Mouse (Mus musculus) bone marrow, adult 2 months (tissue): Measurements from ENCODE around the gene Mtch2. TPM values are rescaled to one million over a fixed set of nuclear protein-coding genes. Genes with fewer than 3 reads are reported as not detected.
"Not testable (repeated sequence)": the region's sequence is repeated elsewhere in the genome, so short reads cannot be mapped to it uniquely, and the experiment has no call there.

ENCODE experiments used
- H3K27ac ChIP-seq: fragments of 200-500 bp; 2 replicates; pipeline ENCODE4 v1.5.1; 2012; ENCODE audit warnings: low read depth, mild to moderate bottlenecking, control low read depth, inconsistent platforms, low read length; ENCODE audit not compliant: control insufficient read depth, poor library complexity, insufficient read depth
- H3K4me1 ChIP-seq: fragments of 200-500 bp; 2 replicates; pipeline ENCODE4 v1.6.1; 2011; ENCODE audit warnings: low read length; ENCODE audit not compliant: control insufficient read depth, insufficient read depth
- H3K4me3 ChIP-seq: fragments of 200-500 bp; replicated peaks from 2 replicates; pipeline ENCODE3; 2011; ENCODE audit warnings: mild to moderate bottlenecking, low read depth, low read length, control low read depth; ENCODE audit not compliant: control insufficient read depth
- CTCF ChIP-seq: fragments of 200-500 bp; IDR thresholded peaks from 2 replicates; pipeline ENCODE4 v1.5.1; 2011; ENCODE audit warnings: low read length, control low read depth; ENCODE audit not compliant: control insufficient read depth, insufficient read depth
- POLR2A ChIP-seq: fragments of 200-500 bp; IDR thresholded peaks from 2 replicates; pipeline ENCODE4 v1.6.1; 2011; ENCODE audit warnings: low read depth, mild to moderate bottlenecking, control low read depth, low read length, borderline replicate concordance; ENCODE audit not compliant: control insufficient read depth
- WGBS: fragments of 180-500 bp; shearing (Covaris S2); methylation state at CpG from one replicate; pipeline ENCODE4 v1.1.7; 2018; 5-methylcytosine and 5-hydroxymethylcytosine counted together
- polyA plus RNA-seq: library from polyadenylated mRNA; stranded (reverse); fragments of >200 nt; gene quantifications from 2 replicates; pipeline ENCODE4 v1.2.4, GENCODE M21; 2011; ENCODE audit warnings: low replicate concordance; ENCODE audit not compliant: missing spikeins, insufficient read depth, insufficient read length

Gene Mtch2
- polyA plus RNA-seq, 1 experiment: 113 TPM

GRCm38 (mm10) chr2:90886436-90886835, 39.5 kb downstream of the Mtch2 start:
- Histone ChIP-seq H3K27ac (no peak overlapping the region), H3K4me1 (no peaks in the 10 kb centered on the region), H3K4me3 (no peak overlapping the region)
- TF ChIP-seq CTCF: no peak
- TF ChIP-seq POLR2A: no peak
- WGBS: 51% methylated on average over 6 of the region's 6 CpGs

GRCm38 (mm10) chr2:90887627-90888026, 40.7 kb downstream of the Mtch2 start:
- no peaks in the 10 kb centered on the region for H3K4me1 ChIP-seq
- no peak overlapping the region for H3K4me3 ChIP-seq
- TF ChIP-seq CTCF (no peak), POLR2A (no peak)
- 64% methylated on average over 5 of the region's 5 CpGs for WGBS
- H3K27ac ChIP-seq: no peak overlapping the region

- Histone ChIP-seq H3K4me1 (no peaks in the 10 kb centered on the region), H3K4me3 (peak overlapping the region; percentile 54), H3K27ac (peak overlapping the region; percentile 25; the same call in 1 of the 2 replicates)
- no peak for TF ChIP-seq CTCF
- TF ChIP-seq POLR2A: 0 out of 2 replicates have a peak, but pooled peaks have one; percentile 8
- 7% methylated on average over 133 of the region's 133 CpGs for WGBS
Measured at GRCm38 (mm10) chr2:90889550-90890548, 42.9 kb downstream of the Mtch2 start.

- 65% methylated on average over 6 of the region's 6 CpGs for WGBS
- TF ChIP-seq CTCF (no peak), POLR2A (no peak)
- H3K27ac ChIP-seq: peak overlapping the region; percentile 34; the same call in 1 of the 2 replicates
- no peaks in the 10 kb centered on the region for H3K4me1 ChIP-seq
- H3K4me3 ChIP-seq: no peak overlapping the region
Measured at GRCm38 (mm10) chr2:90893673-90894298, 46.8 kb downstream of the Mtch2 start.

- H3K27ac ChIP-seq, H3K4me1 ChIP-seq, H3K4me3 ChIP-seq: not testable (repeated sequence)
- 68% methylated on average over 3 of the region's 3 CpGs for WGBS
Measured at GRCm38 (mm10) chr2:90894299-90894677, 47.3 kb downstream of the Mtch2 start.

GRCm38 (mm10) chr2:90903398-90903797, 56.4 kb downstream of the Mtch2 start:
- 53% methylated on average over 2 of the region's 2 CpGs for WGBS

GRCm38 (mm10) chr2:90904076-90904855, 57.3 kb downstream of the Mtch2 start, which contains the start of the genes Kbtbd4 and Ndufs3:
TSS of gene Kbtbd4 (plus strand) at chr2:90904740.
TSS of gene Ndufs3 (minus strand) at chr2:90904827.
- H3K4me1 ChIP-seq: no peaks in the 10 kb centered on the region; the same call in 1 of the 2 replicates
- TF ChIP-seq CTCF (no peak), POLR2A (peak; percentile 95)
- H3K4me3 ChIP-seq: peak within 1 kb of the TSS; percentile 99
- WGBS: under 1% methylated on average over 43 of the region's 43 CpGs
- peak within 1 kb of the TSS; percentile 78 for H3K27ac ChIP-seq

More at GRCm38 (mm10) chr2:90903398-90903797, 56.4 kb downstream of the Mtch2 start:
- Histone ChIP-seq H3K4me3 (no peak overlapping the region), H3K27ac (no peak overlapping the region), H3K4me1 (no peaks in the 10 kb centered on the region; the same call in 1 of the 2 replicates)
- TF ChIP-seq CTCF: no peak
- no peak for TF ChIP-seq POLR2A
